Mouse (Mus musculus) embryonic facial prominence, embryonic 12.5 days (tissue): ENCODE data around the gene Fstl5. TPM values are rescaled to one million over a fixed set of nuclear protein-coding genes. Genes with fewer than 3 reads are reported as not detected.
"Not testable (repeated sequence)": the region's sequence is repeated elsewhere in the genome, so short reads cannot be mapped to it uniquely, and the experiment has no call there.

Experiments
- ATAC-seq: fragments of 200-750 bp; cut with Nextera tagmentation; 2 replicates; pipeline ENCODE4 v1.8.0; 2017; ENCODE audit not compliant: insufficient number of reproducible peaks, insufficient read depth, low FRiP score, low TSS enrichment
- H3K27ac ChIP-seq: fragments of 300-500 bp; sonication (generic); 2 replicates; pipeline ENCODE4 v1.5.1; 2016; ENCODE audit warnings: mild to moderate bottlenecking
- H3K27me3 ChIP-seq: fragments of 300-500 bp; sonication (generic); 2 replicates; pipeline ENCODE4 v1.6.1; 2016; ENCODE audit warnings: mild to moderate bottlenecking, moderate library complexity
- H3K36me3 ChIP-seq: fragments of 300-500 bp; sonication (generic); 2 replicates; pipeline ENCODE4 v1.6.1; 2016; ENCODE audit warnings: mild to moderate bottlenecking
- H3K4me1 ChIP-seq: fragments of 300-500 bp; sonication (generic); 2 replicates; pipeline ENCODE4 v1.6.1; 2016
- H3K4me2 ChIP-seq: fragments of 300-500 bp; sonication (generic); replicated peaks from 2 replicates; pipeline ENCODE4 v1.6.1; 2016; ENCODE audit warnings: mild to moderate bottlenecking, moderate library complexity
- H3K4me3 ChIP-seq: fragments of 300-500 bp; sonication (generic); 2 replicates; pipeline ENCODE4 v1.5.1; 2016; ENCODE audit warnings: mild to moderate bottlenecking
- H3K9ac ChIP-seq: fragments of 300-500 bp; sonication (generic); 2 replicates; pipeline ENCODE4 v1.6.1; 2016; ENCODE audit warnings: mild to moderate bottlenecking, moderate library complexity
- H3K9me3 ChIP-seq: fragments of 300-500 bp; sonication (generic); 2 replicates; pipeline ENCODE4 v1.6.1; 2016; ENCODE audit warnings: mild to moderate bottlenecking, moderate library complexity
- whole genome bisulfite sequencing: fragments of 180-500 bp; shearing (Covaris S2); methylation state at CpG from one replicate; pipeline ENCODE4 v1.1.7; 2016; 5-methylcytosine and 5-hydroxymethylcytosine counted together
- polyA plus RNA-seq: library from polyadenylated mRNA; unstranded; fragments of >200 nt; fragmentation: Nextera tagmentation; extraction: Ambion mirVana; gene quantifications from 2 replicates; pipeline ENCODE4 v1.2.1, GENCODE M21; 2016

Gene Fstl5
- polyA plus RNA-seq, 1 experiment from 2014 or later, result 6.1 TPM

- H3K27ac ChIP-seq, result no peak overlapping the region
- no peak overlapping the region for H3K4me3 ChIP-seq
- no peaks in the 10 kb centered on the region for H3K27me3 ChIP-seq
- no peak overlapping the region for H3K9ac ChIP-seq
- WGBS, result 84% methylated on average over 2 of the region's 2 CpGs
- no peaks in the 10 kb centered on the region for H3K9me3 ChIP-seq
- H3K4me2 ChIP-seq, result no peak overlapping the region
- H3K36me3 ChIP-seq, result no peaks in the 10 kb centered on the region
- no peak for ATAC-seq
- no peaks in the 10 kb centered on the region for H3K4me1 ChIP-seq
Observed at GRCm38 (mm10) chr3:76301026-76301773, 227.1 kb downstream of the Fstl5 start.

- H3K4me1 ChIP-seq, result no peaks in the 10 kb centered on the region
Observed at GRCm38 (mm10) chr3:76316991-76317390, 242.9 kb downstream of the Fstl5 start.

GRCm38 (mm10) chr3:76319531-76319930, 245.5 kb downstream of the Fstl5 start:
- Histone ChIP-seq H3K27me3 (no peaks in the 10 kb centered on the region), H3K36me3 (no peaks in the 10 kb centered on the region), H3K4me2 (no peak overlapping the region), H3K27ac (no peak overlapping the region), H3K9ac (no peak overlapping the region), H3K4me3 (no peak overlapping the region), H3K9me3 (no peaks in the 10 kb centered on the region), H3K4me1 (no peaks in the 10 kb centered on the region)
- ATAC-seq, result no peak
- 92% methylated on average over 4 of the region's 4 CpGs for WGBS

More at GRCm38 (mm10) chr3:76316991-76317390, 242.9 kb downstream of the Fstl5 start:
- Histone ChIP-seq H3K4me2 (no peak overlapping the region), H3K9me3 (no peaks in the 10 kb centered on the region), H3K36me3 (no peaks in the 10 kb centered on the region), H3K27me3 (no peaks in the 10 kb centered on the region), H3K4me3 (no peak overlapping the region), H3K9ac (no peak overlapping the region), H3K27ac (no peak overlapping the region)
- WGBS, result 88% methylated on average over 3 of the region's 3 CpGs
- no peak for ATAC-seq

DNA sequence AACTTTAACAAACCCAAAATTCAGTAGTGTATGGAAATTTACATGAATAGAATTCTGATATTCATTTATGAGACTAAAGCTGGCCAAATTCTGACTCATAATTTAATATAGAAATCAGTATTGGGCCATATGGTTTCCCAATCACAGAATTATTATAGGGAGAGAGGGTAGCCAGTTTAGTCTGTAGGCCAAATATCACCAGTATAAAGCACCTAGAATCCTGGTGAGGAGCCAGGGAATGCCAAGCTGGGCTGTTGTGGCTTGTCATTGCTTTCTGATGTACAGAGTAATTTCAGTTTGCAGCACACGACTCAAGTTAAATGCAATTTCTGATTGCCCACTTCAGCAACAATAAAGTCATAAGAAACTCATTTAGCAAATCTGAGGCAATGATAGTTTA, 248.4 kb downstream of the Fstl5 start:
- Histone ChIP-seq H3K9ac (no peak overlapping the region), H3K27ac (no peak overlapping the region), H3K36me3 (no peaks in the 10 kb centered on the region), H3K4me3 (no peak overlapping the region), H3K27me3 (no peaks in the 10 kb centered on the region), H3K4me2 (no peak overlapping the region), H3K9me3 (no peaks in the 10 kb centered on the region), H3K4me1 (no peaks in the 10 kb centered on the region)
- no peak for ATAC-seq
- 85% methylated on average over 1 of the region's 1 CpGs for WGBS

DNA sequence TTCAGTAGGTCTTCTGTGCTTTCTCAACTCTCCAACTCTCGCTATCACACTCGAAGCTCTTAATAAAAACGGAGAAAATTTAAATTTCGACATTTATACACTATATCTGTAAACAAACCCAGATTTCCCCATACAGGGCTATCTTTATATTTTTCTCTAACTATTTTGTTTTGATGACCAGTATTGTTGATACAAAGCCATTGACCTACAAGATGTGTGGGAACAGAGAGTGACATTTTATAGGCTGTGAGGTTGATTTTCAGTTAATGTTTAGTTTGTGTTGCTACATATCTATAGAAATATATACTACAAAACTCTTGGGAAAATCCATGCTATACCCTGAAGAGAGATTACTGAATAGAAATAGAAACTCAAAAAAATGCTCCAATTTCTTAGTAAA, 262.9 kb downstream of the Fstl5 start:
- H3K9ac ChIP-seq, result no peak overlapping the region
- 85% methylated on average over 4 of the region's 4 CpGs for WGBS
- H3K4me1 ChIP-seq, result no peaks in the 10 kb centered on the region
- H3K4me3 ChIP-seq, result no peak overlapping the region
- H3K27ac ChIP-seq, result no peak overlapping the region
- no peak overlapping the region for H3K4me2 ChIP-seq
- H3K27me3 ChIP-seq, result no peaks in the 10 kb centered on the region
- ATAC-seq, result no peak
- H3K36me3 ChIP-seq, result no peaks in the 10 kb centered on the region
- no peaks in the 10 kb centered on the region for H3K9me3 ChIP-seq

DNA sequence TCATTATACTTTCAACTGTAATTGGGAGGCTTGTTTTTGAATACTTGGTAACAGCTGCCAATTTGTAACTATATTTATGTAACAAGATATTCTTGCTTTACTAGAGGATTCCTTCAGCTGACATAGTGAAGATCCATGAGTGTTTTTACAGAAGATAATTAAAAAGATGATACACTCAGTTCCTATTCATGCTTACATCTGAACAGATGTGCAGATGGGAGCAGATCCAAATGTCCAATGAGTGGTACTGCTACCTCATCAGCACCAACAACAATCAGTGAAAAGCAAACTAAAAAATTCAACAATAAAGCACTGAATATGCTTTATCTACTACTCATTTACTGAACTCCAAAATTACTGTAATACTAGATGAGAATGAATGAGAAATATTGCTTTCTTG, 292.9 kb downstream of the Fstl5 start:
- H3K4me2 ChIP-seq, result no peak overlapping the region
- no peaks in the 10 kb centered on the region for H3K9me3 ChIP-seq
- H3K27ac ChIP-seq, result no peak overlapping the region
- no peak for ATAC-seq
- no peaks in the 10 kb centered on the region for H3K27me3 ChIP-seq
- H3K36me3 ChIP-seq, result no peaks in the 10 kb centered on the region
- H3K4me1 ChIP-seq, result no peaks in the 10 kb centered on the region
- H3K9ac ChIP-seq, result no peak overlapping the region
- no peak overlapping the region for H3K4me3 ChIP-seq

- H3K4me2 ChIP-seq, result no peak overlapping the region
- H3K27ac ChIP-seq, result no peak overlapping the region
- H3K4me1 ChIP-seq, result no peaks in the 10 kb centered on the region
- H3K36me3 ChIP-seq, result no peaks in the 10 kb centered on the region
- H3K9me3 ChIP-seq, result no peaks in the 10 kb centered on the region
- no peak overlapping the region for H3K4me3 ChIP-seq
- no peak for ATAC-seq
- WGBS, result 92% methylated on average over 4 of the region's 4 CpGs
- no peaks in the 10 kb centered on the region for H3K27me3 ChIP-seq
- no peak overlapping the region for H3K9ac ChIP-seq
Observed at GRCm38 (mm10) chr3:76369910-76370309, 295.8 kb downstream of the Fstl5 start.

DNA sequence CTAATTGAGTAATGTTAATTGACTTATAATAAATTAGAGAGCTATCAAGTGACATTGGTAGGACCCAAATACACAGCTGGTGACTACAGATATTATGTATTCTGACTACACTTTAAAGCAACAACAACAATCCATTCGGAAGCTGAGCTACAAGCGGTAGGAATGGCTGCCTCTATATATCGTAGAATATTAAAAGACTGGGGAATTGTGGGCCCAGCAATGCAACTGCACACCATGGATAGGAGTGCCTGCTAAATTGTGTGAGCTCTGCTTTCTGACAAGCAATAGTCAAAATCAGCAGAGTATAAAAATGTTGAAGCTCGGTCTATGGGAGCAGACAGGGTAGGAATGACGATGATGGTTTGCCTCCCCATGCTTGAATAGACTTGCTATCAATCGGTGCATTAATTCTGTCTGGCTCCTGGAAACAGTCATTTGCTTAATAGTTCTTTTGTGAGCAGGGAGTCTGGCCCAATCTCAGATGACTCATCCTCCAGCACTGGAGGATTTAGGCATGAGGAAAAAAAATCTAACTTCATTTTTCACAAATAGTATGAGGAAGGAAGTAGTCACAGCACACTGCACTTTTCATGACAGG, 354.8 kb downstream of the Fstl5 start:
- no peak overlapping the region for H3K4me3 ChIP-seq
- H3K27me3 ChIP-seq, result no peaks in the 10 kb centered on the region
- H3K9ac ChIP-seq, result no peak overlapping the region
- no peak for ATAC-seq
- no peak overlapping the region for H3K4me2 ChIP-seq
- no peaks in the 10 kb centered on the region for H3K9me3 ChIP-seq
- H3K36me3 ChIP-seq, result no peaks in the 10 kb centered on the region
- no peak overlapping the region for H3K27ac ChIP-seq
- WGBS, result 83% methylated on average over 6 of the region's 6 CpGs
- H3K4me1 ChIP-seq, result no peaks in the 10 kb centered on the region

DNA sequence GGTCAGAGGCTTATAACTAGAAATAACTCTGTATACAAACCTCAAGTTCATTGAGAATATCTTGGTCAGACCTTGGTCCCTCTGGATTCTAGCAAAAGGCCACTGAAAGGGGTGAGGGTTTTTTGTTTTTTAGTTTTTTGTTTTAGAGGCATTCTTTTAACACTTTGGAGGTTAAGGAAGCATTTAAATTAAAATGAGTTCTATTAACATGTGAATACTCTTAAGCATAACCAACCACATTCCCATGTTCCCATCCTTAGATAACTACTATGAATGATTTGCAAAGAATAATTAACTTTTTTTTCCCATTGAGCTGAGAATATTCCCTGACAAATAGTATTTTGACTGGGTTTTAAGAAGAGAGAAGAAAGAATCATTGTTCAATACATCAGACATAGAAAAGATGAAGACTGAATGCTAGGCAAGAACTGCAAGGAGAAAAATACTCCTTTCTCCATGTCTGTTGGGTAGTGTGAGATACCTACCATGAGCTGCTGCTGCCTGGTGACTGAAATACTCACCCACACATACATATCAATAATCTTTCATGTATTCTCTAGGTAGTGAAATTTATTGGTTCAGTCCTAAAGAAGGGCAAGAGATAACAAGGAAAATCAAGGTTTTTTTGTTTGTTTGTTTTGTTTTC, 393.3 kb downstream of the Fstl5 start:
- no peaks in the 10 kb centered on the region for H3K36me3 ChIP-seq
- no peaks in the 10 kb centered on the region for H3K9me3 ChIP-seq
- H3K4me3 ChIP-seq, result no peak overlapping the region
- no peak overlapping the region for H3K27ac ChIP-seq
- H3K4me2 ChIP-seq, result no peak overlapping the region
- ATAC-seq, result no peak
- no peaks in the 10 kb centered on the region for H3K4me1 ChIP-seq
- H3K9ac ChIP-seq, result no peak overlapping the region
- H3K27me3 ChIP-seq, result no peaks in the 10 kb centered on the region

- no peak overlapping the region for H3K27ac ChIP-seq
Observed at GRCm38 (mm10) chr3:76468147-76468546, 394.1 kb downstream of the Fstl5 start.

DNA sequence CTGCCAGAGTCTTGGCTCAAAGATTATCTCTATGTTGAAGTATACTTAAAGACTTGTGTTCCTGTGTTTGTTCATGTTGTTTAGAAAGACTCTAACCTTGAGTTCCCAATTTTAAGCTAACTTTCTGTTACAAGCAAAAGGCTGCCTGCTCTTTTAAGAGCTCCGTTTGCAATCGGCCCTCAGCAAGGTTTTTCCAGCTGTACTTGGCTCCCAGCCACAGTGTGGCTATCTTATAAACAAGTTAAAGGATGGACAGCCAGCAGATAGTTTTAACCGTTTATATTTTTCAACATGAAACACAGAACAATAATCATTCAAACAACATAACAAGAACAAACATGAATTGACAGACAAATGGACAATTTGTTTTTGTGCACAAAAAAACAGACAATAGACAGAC, 433.8 kb downstream of the Fstl5 start:
- H3K9ac ChIP-seq, H3K4me3 ChIP-seq, H3K9me3 ChIP-seq, H3K36me3 ChIP-seq, H3K4me1 ChIP-seq, H3K27me3 ChIP-seq, H3K4me2 ChIP-seq, ATAC-seq, H3K27ac ChIP-seq: not testable (repeated sequence)
- 81% methylated on average over 3 of the region's 3 CpGs for WGBS

More at GRCm38 (mm10) chr3:76468147-76468546, 394.1 kb downstream of the Fstl5 start:
- Histone ChIP-seq H3K4me1 (no peaks in the 10 kb centered on the region), H3K4me2 (no peak overlapping the region), H3K27me3 (no peaks in the 10 kb centered on the region), H3K9me3 (no peaks in the 10 kb centered on the region), H3K4me3 (no peak overlapping the region), H3K36me3 (no peaks in the 10 kb centered on the region), H3K9ac (no peak overlapping the region)
- WGBS, result 57% methylated on average over 1 of the region's 1 CpGs
- no peak for ATAC-seq

DNA sequence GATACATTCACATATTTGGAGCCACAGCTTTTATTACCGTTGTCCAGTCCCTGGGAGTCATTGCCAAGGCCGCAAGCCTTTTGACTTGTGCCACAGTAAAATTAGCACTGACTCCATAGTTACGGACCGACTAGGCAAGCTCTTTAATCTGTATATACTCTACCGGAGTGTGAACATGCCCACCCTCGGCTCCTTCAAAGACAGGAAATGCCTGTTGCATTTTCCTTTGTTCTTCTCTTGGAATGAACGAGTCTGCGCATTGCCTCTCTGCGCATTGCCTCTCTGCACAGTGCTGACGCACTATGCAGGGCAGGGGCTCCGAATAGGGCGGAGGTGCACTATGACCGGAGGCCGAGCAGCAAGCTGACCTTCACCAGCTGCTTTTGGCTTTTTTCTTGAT, 434.7 kb downstream of the Fstl5 start:
- 89% methylated on average over 14 of the region's 14 CpGs for WGBS
- no peak for ATAC-seq
- H3K9me3 ChIP-seq, result peaks cover 5% of the 10 kb centered on the region; the same call in 1 of the 2 replicates

More for the DNA sequence above, 434.7 kb downstream of the Fstl5 start:
- H3K36me3 ChIP-seq, result no peaks in the 10 kb centered on the region
- no peak overlapping the region for H3K4me2 ChIP-seq
- H3K27me3 ChIP-seq, result no peaks in the 10 kb centered on the region
- no peaks in the 10 kb centered on the region for H3K4me1 ChIP-seq
- H3K27ac ChIP-seq, result no peak overlapping the region
- H3K9ac ChIP-seq, result no peak overlapping the region
- H3K4me3 ChIP-seq, result no peak overlapping the region
